Mouse (Mus musculus) brain, embryonic 14.5 days (tissue): ENCODE measurements at regions not wholly inside any gene's neighbourhood (a gene's known extent, or its start where the extent isn't known, plus 50 kb on each side); places are given as distances from the start of the nearest gene placed in this dataset.
A peak's percentile ranks its signal among the peaks of the same experiment; 100 is the strongest.

ENCODE experiments used
- DNase-seq: peaks from one replicate; pipeline ENCODE4 v3.0.0-alpha.2; 2011; ENCODE audit warnings: low read depth
- CTCF ChIP-seq: fragments of 200-500 bp; IDR thresholded peaks from 2 replicates; pipeline ENCODE4 v1.5.1; 2012; ENCODE audit warnings: inconsistent platforms, mild to moderate bottlenecking, moderate library complexity, borderline replicate concordance; ENCODE audit not compliant: insufficient read depth, insufficient read length; ENCODE audit errors: extremely low read depth
- POLR2A ChIP-seq: fragments of 200-500 bp; IDR thresholded peaks from 2 replicates; pipeline ENCODE4 v1.6.1; 2012; ENCODE audit warnings: mild to moderate bottlenecking, inconsistent platforms, borderline replicate concordance; ENCODE audit not compliant: poor library complexity, insufficient read depth, insufficient read length, severe bottlenecking; ENCODE audit errors: extremely low read depth

- peak; percentile 76 for DNase-seq
- TF ChIP-seq POLR2A, result no peak
- TF ChIP-seq CTCF, result no peak
Measured at GRCm38 (mm10) chr10:12190435-12190834, 678.7 kb downstream of the Utrn start.

DNA sequence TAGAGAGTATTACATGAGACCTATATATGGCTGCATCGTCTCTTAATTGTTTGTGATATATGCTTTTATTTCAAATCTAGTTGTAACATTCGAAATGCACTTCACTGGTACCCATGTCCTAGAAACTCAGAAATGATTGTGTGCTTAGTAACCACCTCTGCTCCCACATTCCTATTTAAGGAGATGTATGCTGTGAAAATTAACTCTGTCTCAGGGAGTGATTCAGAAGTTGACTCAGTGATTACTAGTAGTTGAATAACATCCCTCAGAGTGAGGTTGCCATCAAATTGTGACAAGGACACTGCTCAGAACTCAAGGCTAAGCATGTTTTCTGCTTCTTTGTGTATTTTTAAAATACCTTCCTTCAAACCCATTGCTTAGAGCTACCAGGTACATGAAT, 661.9 kb downstream of the Utrn start:
- DNase-seq, result no peak
- TF ChIP-seq CTCF, result no peak
- TF ChIP-seq POLR2A, result no peak

DNA sequence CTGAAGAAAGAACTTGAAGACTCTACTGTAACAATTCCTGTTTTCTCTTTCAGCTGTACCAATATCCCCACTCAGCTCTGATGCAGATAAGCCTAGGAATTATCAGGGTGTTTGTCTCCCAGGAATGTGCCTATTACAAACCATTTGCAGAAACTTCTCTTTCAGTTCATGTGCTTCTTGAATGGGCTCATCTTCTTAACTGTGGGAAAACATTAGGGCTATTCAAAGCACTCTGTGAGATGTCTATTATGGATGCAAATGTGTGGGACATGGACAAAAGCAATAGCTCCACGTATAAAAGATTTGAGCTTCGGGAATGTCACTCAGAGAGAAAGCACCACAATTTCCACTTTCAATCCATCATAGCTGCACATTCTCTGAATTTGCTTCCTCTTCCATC, 659.0 kb downstream of the Utrn start:
- peak; percentile 51 for DNase-seq
- TF ChIP-seq POLR2A (no peak), CTCF (no peak)

- DNase-seq, result no peak
Measured at GRCm38 (mm10) chr10:12218879-12219278, 650.3 kb downstream of the Utrn start.

DNA sequence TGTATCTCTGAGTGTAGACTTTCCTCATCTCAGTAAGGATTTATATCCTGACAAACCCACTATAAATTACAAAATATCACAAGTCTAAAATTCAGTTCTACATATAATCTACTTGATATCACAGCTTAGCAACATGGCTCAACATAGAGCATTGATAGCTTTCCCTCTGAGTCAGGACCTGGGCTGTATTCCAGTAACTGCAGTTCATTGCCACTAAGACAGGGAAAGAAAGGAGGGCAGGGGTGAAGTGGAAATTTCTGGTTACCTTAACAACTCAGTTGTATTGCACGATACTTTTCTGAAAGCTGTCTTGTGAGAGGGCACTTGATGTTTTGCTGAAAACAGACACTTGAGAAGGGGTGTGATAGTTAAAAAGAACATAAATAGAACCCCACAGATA, 635.0 kb downstream of the Utrn start:
- no peak for DNase-seq
- TF ChIP-seq CTCF (no peak), POLR2A (no peak)

More at GRCm38 (mm10) chr10:12218879-12219278, 650.3 kb downstream of the Utrn start:
- TF ChIP-seq CTCF, result no peak
- TF ChIP-seq POLR2A, result no peak

- peak; percentile 39 for DNase-seq
- TF ChIP-seq POLR2A, result no peak
- no peak for TF ChIP-seq CTCF
Measured at GRCm38 (mm10) chr10:12248853-12249252, 620.3 kb downstream of the Utrn start.

- TF ChIP-seq POLR2A (no peak), CTCF (no peak)
- no peak for DNase-seq
Measured at GRCm38 (mm10) chr10:12253274-12253673, 615.9 kb downstream of the Utrn start.

- no peak for DNase-seq
- TF ChIP-seq POLR2A (no peak), CTCF (no peak)
Measured at GRCm38 (mm10) chr10:12285679-12286078, 583.5 kb downstream of the Utrn start.

DNA sequence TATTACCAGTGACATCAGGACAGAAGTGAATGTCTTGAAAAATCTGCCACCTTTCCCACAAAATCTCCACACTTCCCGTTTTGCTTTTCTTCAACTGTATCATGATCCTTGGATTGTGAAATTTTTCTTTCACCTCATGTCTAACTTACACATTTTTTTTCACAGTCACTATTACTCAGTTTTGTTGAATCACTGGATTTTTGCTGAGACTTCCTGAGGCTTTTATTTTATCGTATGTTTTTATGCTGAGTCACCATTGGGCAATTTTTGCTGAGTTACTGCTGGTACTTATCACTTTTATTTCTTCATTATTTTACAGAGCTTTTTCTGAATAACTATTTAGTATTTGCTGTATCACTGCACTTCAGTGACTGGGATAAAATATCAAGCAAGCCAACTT, 570.3 kb downstream of the Utrn start:
- TF ChIP-seq POLR2A (no peak), CTCF (no peak)
- DNase-seq, result no peak

GRCm38 (mm10) chr10:12302396-12302795, 566.8 kb downstream of the Utrn start:
- TF ChIP-seq POLR2A, result no peak
- DNase-seq, result no peak

DNA sequence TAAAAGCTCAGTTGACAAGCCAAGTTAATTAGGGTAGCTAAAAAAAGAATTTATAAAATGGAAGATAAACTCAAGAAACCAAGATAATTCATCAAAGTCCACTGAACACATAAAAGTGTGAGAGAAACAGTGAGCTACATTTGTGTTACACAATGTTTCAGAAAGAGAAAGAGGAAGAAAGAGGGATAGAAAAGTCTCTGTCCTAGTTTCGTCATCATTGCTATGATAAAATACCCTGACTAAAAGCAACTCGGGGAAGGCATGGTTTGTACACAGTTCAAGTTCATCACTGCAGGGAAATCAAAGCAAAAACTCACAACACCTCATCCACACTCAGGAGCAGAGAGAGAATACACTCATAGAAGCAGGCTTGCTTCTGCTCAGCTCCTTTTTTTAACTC, 548.9 kb downstream of the Utrn start:
- no peak for DNase-seq
- TF ChIP-seq CTCF (no peak), POLR2A (no peak)
